Mouse (Mus musculus) 3T3-L1 (cell line): Measurements from ENCODE around the gene Dcaf12l1.
"Not testable (repeated sequence)": the region's sequence is repeated elsewhere in the genome, so short reads cannot be mapped to it uniquely, and the experiment has no call there.

Experiments used
- DNase-seq: peaks from one replicate; pipeline ENCODE4 v3.0.0-alpha.2; 2015; ENCODE audit warnings: low read depth, low spot score

Dcaf12l1 gene

GRCm38 (mm10) chrX:44789761-44790411 lies at the start of gene Dcaf12l1:
Gene Dcaf12l1 (minus strand): TSS chrX:44790197.
- no peak for DNase-seq

GRCm38 (mm10) chrX:44809356-44809755 lies 19.4 kb upstream of the Dcaf12l1 start:
- DNase-seq = not testable (repeated sequence)

- no peak for DNase-seq
These were observed 799 bp downstream of the Dcaf12l1 start for GRCm38 (mm10) chrX:44789036-44789760.
